Mouse (Mus musculus) left cerebral cortex, postnatal 4 days (tissue): ENCODE results near the gene Evi2b. TPM values are rescaled to one million over a fixed set of nuclear protein-coding genes. Genes with fewer than 3 reads are reported as not detected.

ENCODE experiments used
- DNase-seq: peaks from one replicate; pipeline ENCODE4 v3.0.0-alpha.2; 2022
- intact Hi-C: fragments of 180-260 bp; cut with DNase I; formaldehyde crosslinking; loops from one replicate; pipeline ENCODE4 v1.15.1; 2025
- total RNA-seq, 2 experiments: library from RNA; stranded (reverse); gene quantifications; 2 replicates each; pipeline ENCODE4 v1.2.3; 2021

Evi2b gene
- total RNA-seq = under 1 TPM; 0.60 to 0.79 TPM

GRCm38 (mm10) chr11:79523560-79524309 is at the start of gene Evi2b:
Gene Evi2b, minus strand, starts transcription at chr11:79523762.
- intact Hi-C loops = no loop called here
- DNase-seq = no peak

- no peak for DNase-seq
- intact Hi-C loops = loop anchor here (10.0 kb wide), 1 partner anchor 106 kb away; no protein-coding TSS in a partner anchor
Observed at GRCm38 (mm10) chr11:79570319-79570718, 46.8 kb upstream of the Evi2b start.

DNA sequence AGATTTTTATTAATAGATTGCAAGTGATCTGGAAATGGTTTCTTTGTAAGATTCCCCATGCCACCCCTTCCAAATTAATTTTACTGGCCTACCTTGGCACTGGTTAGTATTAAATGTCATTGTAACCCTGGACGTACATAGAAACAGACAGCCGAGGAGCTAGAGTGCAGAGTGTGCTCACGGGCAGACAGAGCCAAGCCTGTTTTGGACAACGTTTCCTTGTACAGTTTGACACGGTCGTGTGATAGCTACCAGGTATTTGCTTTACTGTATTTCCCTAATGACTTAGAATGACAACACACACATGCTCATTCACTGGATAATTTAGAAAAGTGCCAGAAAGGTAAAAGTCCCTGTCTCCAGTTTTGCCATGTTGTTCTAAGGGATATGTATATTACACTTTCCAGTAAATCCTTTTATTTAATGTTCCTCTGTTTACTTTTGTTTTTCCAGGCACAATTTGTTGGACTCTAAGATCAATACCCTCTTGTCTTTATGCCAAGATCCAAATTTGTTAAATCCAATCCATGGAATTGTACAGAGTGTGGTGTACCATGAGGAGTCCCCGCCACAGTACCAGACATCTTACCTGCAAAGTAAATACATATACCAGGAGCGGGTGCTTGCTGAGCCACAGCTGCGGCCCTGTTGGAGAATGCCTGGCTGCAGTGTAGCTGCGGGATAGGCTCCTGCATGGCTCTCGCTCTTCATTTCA is 44.8 kb upstream of the Evi2b start:
- intact Hi-C loops = loop anchor here (10.0 kb wide), 1 partner anchor 324 kb away; no protein-coding TSS in a partner anchor
- DNase-seq = no peak

DNA sequence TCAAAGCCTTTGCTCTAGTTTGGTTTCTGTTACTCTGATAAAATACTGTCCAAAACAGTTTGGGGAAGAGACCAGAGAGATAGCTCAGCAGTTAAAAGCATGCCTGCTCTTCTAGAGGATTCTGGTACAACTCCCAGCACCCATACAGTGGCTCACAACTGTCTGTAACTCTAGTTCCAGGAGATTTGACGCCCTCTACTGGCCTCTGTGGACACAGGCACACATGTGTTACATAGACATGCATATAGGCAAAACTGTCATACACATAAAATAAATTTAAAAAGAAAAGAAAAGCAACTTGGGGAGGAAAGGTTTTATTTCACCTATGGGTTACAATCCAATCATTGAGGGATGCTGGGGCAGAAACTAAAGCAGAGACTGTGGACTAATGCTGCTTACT is 43.4 kb upstream of the Evi2b start:
- DNase-seq = no peak
- intact Hi-C loops = loop anchor here (10.0 kb wide), 1 partner anchor 322 kb away; no protein-coding TSS in a partner anchor

- no peak for DNase-seq
- intact Hi-C loops = loop anchor here (10.0 kb wide), 1 partner anchor 319 kb away; no protein-coding TSS in a partner anchor
Observed at GRCm38 (mm10) chr11:79563493-79563892, 39.9 kb upstream of the Evi2b start.

GRCm38 (mm10) chr11:79560536-79560935 is 37.0 kb upstream of the Evi2b start:
- intact Hi-C loops = loop anchor here (10.0 kb wide), 1 partner anchor 316 kb away; no protein-coding TSS in a partner anchor
- DNase-seq = no peak

DNA sequence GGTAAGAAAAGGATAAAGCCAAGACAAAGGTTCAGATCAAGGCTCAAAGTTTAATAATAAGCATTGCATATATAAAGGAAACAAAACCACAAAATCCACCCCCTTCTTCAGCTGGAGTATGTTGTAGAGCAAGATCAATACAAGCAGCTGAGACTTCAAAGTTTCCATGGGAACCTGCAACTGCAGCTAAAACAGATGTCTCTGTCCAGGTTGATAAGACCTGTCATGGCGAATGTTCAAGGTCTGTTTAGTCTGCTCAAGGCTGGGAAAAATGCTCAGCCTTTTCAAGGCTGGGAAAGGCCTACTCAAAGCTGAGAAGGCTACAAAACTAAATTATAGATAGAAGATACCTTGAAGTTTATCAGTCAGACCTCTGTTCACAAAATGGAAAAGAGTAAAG is 29.1 kb upstream of the Evi2b start:
- DNase-seq = no peak
- intact Hi-C loops = no loop called here

- intact Hi-C loops = no loop called here
- DNase-seq = no peak
Observed at GRCm38 (mm10) chr11:79536293-79536692, 12.7 kb upstream of the Evi2b start.

GRCm38 (mm10) chr11:79535554-79535953 is 12.0 kb upstream of the Evi2b start:
- intact Hi-C loops = no loop called here
- no peak for DNase-seq

DNA sequence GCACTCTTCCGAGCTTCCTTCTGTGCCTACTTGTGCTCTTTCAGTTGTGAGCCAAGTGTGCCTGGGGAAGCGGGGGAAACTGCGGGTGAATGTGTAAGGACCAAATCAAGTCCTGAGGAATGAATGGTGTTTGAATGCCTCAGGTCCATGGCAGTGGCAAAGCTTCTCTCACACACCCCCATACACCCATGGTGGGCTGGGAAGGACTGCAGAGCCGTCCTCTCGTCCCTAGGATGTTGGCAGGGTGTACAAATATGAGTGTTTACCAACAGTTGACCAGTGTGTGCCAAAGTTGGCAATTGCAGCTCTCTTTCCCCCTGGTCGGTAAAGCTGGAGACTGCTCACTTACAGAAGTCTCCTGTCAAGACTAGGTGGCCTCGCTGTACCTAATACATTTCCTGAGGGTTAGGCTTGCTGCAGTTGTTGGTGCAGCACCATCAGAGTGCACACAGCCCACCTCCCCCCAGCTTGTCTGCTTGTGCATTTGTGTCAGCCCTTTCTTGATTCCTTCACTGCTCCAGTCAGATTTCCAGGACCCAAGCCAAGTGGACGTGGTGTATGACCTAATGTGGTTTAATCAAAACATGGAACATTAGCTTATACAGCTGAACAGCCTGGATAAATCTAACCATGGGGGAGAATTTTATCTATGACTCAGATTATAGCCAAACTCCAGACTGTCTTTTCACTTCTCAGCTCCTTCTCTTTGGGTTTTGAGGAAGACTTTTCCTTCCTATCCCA is 10.6 kb upstream of the Evi2b start:
- intact Hi-C loops = no loop called here

DNA sequence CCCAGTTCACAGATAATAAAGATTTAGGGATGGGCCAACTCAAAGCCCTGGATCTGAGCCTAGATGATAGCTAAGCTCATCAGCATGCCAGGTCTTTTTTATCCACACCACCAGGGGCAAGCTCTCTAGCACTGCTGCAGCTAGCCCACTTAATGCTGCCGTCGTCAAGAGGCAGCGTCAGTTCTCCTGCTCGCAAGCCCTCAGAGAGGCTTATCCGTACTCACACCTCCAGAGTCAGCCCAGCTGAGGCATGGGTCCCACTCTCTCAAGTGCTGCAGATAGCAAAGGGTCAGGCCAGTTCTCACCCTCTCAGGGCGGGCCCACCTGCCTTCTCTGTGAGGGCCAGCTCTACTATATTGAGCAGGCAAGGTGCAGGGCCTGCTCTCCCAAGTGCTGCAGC is 9.7 kb upstream of the Evi2b start:
- DNase-seq = no peak
- intact Hi-C loops = no loop called here

More for the DNA sequence above, 10.6 kb upstream of the Evi2b start:
- DNase-seq = peak; percentile 37

GRCm38 (mm10) chr11:79531485-79531884 is 7.9 kb upstream of the Evi2b start:
- intact Hi-C loops = no loop called here
- no peak for DNase-seq

DNA sequence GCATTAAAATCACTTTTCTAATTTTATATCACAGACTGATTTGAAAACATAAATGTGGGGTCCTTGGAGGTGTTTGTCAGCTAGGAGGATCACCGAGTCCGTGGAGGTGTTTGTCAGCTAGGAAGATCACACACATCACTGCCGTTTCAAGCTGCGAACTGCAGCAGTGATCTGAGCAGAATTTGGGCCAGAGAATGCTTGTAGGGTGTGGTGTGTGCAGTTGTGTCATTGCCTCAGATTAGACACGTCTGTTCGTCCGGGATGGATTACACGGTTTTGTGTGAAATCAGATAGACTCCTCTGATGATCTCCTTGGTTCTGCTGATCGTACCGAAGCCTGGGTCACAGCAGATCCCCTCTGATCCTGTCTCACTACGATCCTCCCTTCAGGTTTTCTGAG is 7.2 kb upstream of the Evi2b start:
- DNase-seq = no peak
- intact Hi-C loops = no loop called here

GRCm38 (mm10) chr11:79530333-79530761 is 6.8 kb upstream of the Evi2b start, which contains the start of the genes Evi2 and Evi2a:
Gene Evi2, minus strand, starts transcription at chr11:79530589.
Gene Evi2a, minus strand, starts transcription at chr11:79530609.
- no peak for DNase-seq

DNA sequence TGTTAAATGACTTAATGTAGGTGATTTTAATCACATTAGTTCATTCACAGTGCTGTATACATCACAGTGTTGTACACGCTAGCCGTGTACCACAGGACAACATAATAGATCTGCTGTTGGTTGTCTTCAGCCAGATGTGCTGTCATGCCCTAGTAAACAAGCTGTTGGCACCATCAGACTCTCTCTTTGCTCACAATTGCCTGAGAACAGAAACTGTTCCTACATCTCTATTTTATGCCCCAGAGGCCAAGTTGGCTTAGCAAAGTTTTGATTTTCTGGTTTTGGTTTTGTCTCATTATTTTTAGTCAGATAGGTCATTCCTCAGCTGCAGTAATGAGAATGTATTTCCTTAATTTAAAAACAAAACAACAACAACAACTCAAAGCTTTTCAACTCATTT is 6.2 kb upstream of the Evi2b start:
- intact Hi-C loops = no loop called here
- no peak for DNase-seq

More at GRCm38 (mm10) chr11:79530333-79530761, 6.8 kb upstream of the Evi2b start, which contains the start of the genes Evi2 and Evi2a:
- intact Hi-C loops = no loop called here

DNA sequence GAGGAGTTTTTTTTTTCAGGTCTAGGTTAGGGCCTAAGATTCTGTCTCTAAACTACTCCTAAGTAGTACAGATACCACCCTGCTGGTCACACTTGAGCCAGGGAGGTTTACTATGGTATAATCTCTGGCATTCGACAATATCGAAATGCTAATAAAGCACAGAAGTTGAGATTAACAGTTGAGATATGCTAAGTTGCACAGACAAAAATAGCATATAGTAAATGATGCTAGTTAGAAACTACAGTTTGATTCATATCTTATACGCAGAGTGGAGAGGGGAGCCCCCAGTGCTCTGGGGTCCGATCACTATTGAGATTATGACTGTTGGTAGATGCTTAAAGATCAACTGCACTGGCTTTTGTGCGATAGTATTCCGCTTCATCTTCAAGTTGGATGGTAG is 5.7 kb upstream of the Evi2b start:
- intact Hi-C loops = no loop called here

GRCm38 (mm10) chr11:79528601-79529000 is 5.0 kb upstream of the Evi2b start:
- DNase-seq = no peak
- intact Hi-C loops = no loop called here

More for the DNA sequence above, 5.7 kb upstream of the Evi2b start:
- DNase-seq = no peak

DNA sequence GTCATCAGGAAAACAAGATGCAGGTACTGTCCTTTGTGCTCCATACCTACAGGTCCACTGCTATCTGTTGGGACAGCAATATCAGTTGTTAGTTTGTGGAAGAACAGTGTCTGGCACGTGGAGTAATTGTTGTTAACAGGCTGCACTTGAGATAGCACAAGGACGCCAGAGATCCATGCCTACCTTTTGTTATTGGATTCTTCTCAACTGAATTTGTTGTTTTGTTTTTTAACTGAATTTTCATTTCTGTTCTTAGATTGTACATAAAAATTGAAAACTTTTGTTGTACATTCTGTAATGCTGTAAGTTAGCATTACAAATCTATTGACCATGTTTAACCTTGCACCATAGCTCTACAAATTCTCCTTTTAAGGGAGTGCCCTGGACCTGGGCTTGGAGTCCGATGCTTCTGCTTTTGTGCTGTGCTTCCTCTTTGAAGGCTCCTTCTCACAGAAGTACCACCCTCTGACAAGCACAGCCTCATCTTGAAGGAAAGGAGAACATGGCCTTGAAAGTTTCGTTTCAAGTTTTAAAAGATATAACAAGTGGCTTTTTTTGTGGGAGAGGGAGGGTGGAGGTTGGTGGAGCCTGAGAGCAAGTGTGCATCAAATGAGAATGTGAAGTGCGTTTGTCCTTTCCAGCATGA is 4.3 kb upstream of the Evi2b start:
- intact Hi-C loops = no loop called here
- DNase-seq = no peak

GRCm38 (mm10) chr11:79527015-79527738 is 3.6 kb upstream of the Evi2b start:
- DNase-seq = no peak
- intact Hi-C loops = no loop called here

DNA sequence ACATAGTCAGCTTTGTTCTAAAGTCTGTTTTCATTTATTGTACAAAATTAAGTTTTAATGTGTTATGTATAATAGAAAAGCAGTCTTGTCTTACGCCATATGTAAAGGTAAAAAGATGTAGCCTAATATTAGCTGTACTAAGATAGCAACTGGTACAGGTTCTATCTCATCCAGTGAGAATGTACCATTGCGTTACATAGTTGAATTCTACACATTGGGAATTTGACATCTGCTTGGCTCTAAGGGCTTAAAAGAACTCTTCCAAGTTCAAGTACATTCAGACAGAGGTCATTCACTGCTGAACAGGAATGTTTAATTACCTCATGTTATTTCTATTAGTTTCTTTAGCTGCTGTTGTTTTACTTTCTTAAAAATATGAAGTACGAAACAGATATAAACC is 3.0 kb upstream of the Evi2b start:
- DNase-seq = no peak
- intact Hi-C loops = no loop called here
